Mouse (Mus musculus): ENCODE data around the gene Cript. TPM values are rescaled to one million over a fixed set of nuclear protein-coding genes. Genes with fewer than 3 reads are reported as not detected.

The Cript gene
- polyA plus RNA-seq, 1 experiment from 2014 or later: 105 TPM

- Histone ChIP-seq H3K27me3 (replicated peaks; ENCODE audit: control insufficient read depth, insufficient read depth, low read length) (no peaks in the 10 kb centered on the region), H3K27ac (ENCODE audit: low read depth, low read length) (no peak overlapping the region), H3K4me3 (ENCODE audit: low read depth, low read length) (no peak overlapping the region), H3K9me3 (ENCODE audit: control insufficient read depth, low read length) (no peaks in the 10 kb centered on the region), H3K4me1 (replicated peaks; ENCODE audit: control insufficient read depth, insufficient read depth, low read length) (no peaks in the 10 kb centered on the region), H3K9ac (ENCODE audit: low read depth, low read length) (no peak overlapping the region), H3K4me2 (no peak overlapping the region), H3K36me3 (ENCODE audit: control insufficient read depth, insufficient read depth, low read length) (peaks cover 2% of the 10 kb centered on the region; the same call in 1 of the 2 replicates)
- ATAC-seq (replicated peaks; ENCODE audit: low FRiP score) (no peak), DNase-seq (ENCODE audit: low spot score) (no peak)
- 85% methylated on average over 5 of the region's 5 CpGs for WGBS
Measured at GRCm38 (mm10) chr17:87038496-87038895, 13.1 kb downstream of the Cript start.

GRCm38 (mm10) chr17:87041739-87042138, 16.4 kb downstream of the Cript start:
- Histone ChIP-seq H3K27ac (ENCODE audit: low read depth, low read length) (no peak overlapping the region), H3K4me3 (ENCODE audit: low read depth, low read length) (no peak overlapping the region), H3K9me3 (ENCODE audit: control insufficient read depth, low read length) (no peaks in the 10 kb centered on the region), H3K27me3 (replicated peaks; ENCODE audit: control insufficient read depth, insufficient read depth, low read length) (no peaks in the 10 kb centered on the region; the same call in 1 of the 2 replicates), H3K4me2 (no peak overlapping the region), H3K9ac (ENCODE audit: low read depth, low read length) (no peak overlapping the region), H3K36me3 (ENCODE audit: control insufficient read depth, insufficient read depth, low read length) (no peaks in the 10 kb centered on the region), H3K4me1 (replicated peaks; ENCODE audit: control insufficient read depth, insufficient read depth, low read length) (no peaks in the 10 kb centered on the region)
- ATAC-seq (replicated peaks; ENCODE audit: low FRiP score) (no peak), DNase-seq (ENCODE audit: low spot score) (peak; percentile 24)
- WGBS: 65% methylated on average over 19 of the region's 19 CpGs

DNA sequence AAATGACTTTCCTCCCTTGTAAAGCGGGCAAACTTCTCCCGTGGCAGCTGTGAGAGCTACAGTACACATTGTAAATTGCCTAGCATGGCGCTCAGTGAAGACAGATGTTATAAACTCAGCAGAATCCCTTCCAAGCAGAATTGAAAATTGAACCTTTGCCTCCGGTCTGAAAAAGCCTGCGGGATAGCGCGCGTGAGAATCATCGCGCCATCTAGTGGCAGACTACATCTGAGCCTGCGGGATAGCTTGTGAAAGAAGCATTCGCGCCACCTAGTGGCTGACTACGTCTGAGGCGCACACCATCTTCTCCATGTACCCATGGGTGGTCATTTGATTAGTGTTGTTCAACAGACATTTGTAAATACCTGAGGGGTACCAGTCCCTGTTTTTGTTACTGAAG, 19.0 kb downstream of the Cript start:
- Histone ChIP-seq H3K9me3 (ENCODE audit: control insufficient read depth, low read length) (no peaks in the 10 kb centered on the region), H3K4me2 (no peak overlapping the region), H3K4me1 (replicated peaks; ENCODE audit: control insufficient read depth, insufficient read depth, low read length) (no peaks in the 10 kb centered on the region), H3K9ac (ENCODE audit: low read depth, low read length) (no peak overlapping the region), H3K27ac (ENCODE audit: low read depth, low read length) (no peak overlapping the region), H3K4me3 (ENCODE audit: low read depth, low read length) (no peak overlapping the region), H3K36me3 (ENCODE audit: control insufficient read depth, insufficient read depth, low read length) (no peaks in the 10 kb centered on the region), H3K27me3 (replicated peaks; ENCODE audit: control insufficient read depth, insufficient read depth, low read length) (no peaks in the 10 kb centered on the region; the same call in 1 of the 2 replicates)
- ATAC-seq (replicated peaks; ENCODE audit: low FRiP score) (peak; percentile 71; the same call in 1 of the 2 replicates), DNase-seq (ENCODE audit: low spot score) (peak; percentile 72)
- WGBS: 2% methylated on average over 15 of the region's 15 CpGs

DNA sequence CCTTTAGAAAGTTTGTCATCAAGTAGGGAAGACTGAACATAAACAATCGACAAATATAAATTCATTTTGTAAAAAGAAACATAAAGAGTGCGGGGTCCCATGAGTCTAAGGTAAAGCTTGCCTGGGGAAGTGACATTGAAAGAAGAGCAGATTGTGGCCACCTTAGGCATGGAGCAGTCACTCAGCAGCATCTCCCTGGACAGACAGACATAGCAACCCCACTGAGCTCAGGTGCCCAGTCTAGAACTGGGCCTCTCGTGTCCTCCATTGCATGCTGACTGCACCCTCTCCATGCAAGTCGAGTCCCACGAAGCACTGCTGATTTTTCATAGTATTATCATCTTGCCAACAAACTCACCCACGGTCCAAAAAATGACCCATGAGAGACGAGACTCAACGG, 19.4 kb downstream of the Cript start:
- Histone ChIP-seq H3K4me2 (no peak overlapping the region), H3K36me3 (ENCODE audit: control insufficient read depth, insufficient read depth, low read length) (no peaks in the 10 kb centered on the region), H3K9ac (ENCODE audit: low read depth, low read length) (no peak overlapping the region), H3K27ac (ENCODE audit: low read depth, low read length) (no peak overlapping the region), H3K4me1 (replicated peaks; ENCODE audit: control insufficient read depth, insufficient read depth, low read length) (no peaks in the 10 kb centered on the region), H3K9me3 (ENCODE audit: control insufficient read depth, low read length) (no peaks in the 10 kb centered on the region), H3K27me3 (replicated peaks; ENCODE audit: control insufficient read depth, insufficient read depth, low read length) (no peaks in the 10 kb centered on the region; the same call in 1 of the 2 replicates), H3K4me3 (ENCODE audit: low read depth, low read length) (no peak overlapping the region)
- no peak for ATAC-seq (replicated peaks; ENCODE audit: low FRiP score)
- peak; percentile 18 for DNase-seq (ENCODE audit: low spot score)
- WGBS: 74% methylated on average over 8 of the region's 8 CpGs

- no peak overlapping the region for H3K4me2 ChIP-seq
- H3K9ac ChIP-seq (ENCODE audit: low read depth, low read length): no peak overlapping the region
- no peak for ATAC-seq (replicated peaks; ENCODE audit: low FRiP score)
- 60% methylated on average over 5 of the region's 5 CpGs for WGBS
- no peaks in the 10 kb centered on the region; the same call in 1 of the 2 replicates for H3K27me3 ChIP-seq (replicated peaks; ENCODE audit: control insufficient read depth, insufficient read depth, low read length)
- no peaks in the 10 kb centered on the region for H3K4me1 ChIP-seq (replicated peaks; ENCODE audit: control insufficient read depth, insufficient read depth, low read length)
- H3K9me3 ChIP-seq (ENCODE audit: control insufficient read depth, low read length): no peaks in the 10 kb centered on the region
- H3K4me3 ChIP-seq (ENCODE audit: low read depth, low read length): no peak overlapping the region
- no peak for DNase-seq (ENCODE audit: low spot score)
- no peak overlapping the region for H3K27ac ChIP-seq (ENCODE audit: low read depth, low read length)
- H3K36me3 ChIP-seq (ENCODE audit: control insufficient read depth, insufficient read depth, low read length): no peaks in the 10 kb centered on the region
Measured at GRCm38 (mm10) chr17:87049696-87050095, 24.3 kb downstream of the Cript start.

GRCm38 (mm10) chr17:87050469-87051175, 25.3 kb downstream of the Cript start:
- no peak overlapping the region for H3K27ac ChIP-seq (ENCODE audit: low read depth, low read length)
- H3K9me3 ChIP-seq (ENCODE audit: control insufficient read depth, low read length): no peaks in the 10 kb centered on the region
- no peak for DNase-seq (ENCODE audit: low spot score)

DNA sequence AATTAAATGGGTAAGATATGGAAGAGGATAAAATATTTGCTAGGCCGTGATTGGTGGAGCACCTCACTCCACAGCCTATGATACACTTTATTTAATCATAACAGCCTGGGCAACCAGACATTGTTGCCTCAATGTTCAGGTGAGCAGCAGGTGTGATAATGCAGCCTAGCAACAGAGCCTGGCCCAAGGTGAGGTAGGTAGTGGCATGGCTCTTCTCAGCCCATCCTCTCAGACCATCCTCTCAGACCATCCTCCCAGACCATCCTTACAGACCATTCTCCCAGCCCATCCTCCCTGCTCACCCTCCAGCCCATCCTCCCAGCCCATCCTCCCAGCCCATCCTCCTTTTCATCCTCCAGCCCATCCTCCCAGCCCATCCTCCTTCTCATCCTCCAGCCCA, 26.3 kb downstream of the Cript start:
- ATAC-seq (replicated peaks; ENCODE audit: low FRiP score): no peak
- Histone ChIP-seq H3K27ac (ENCODE audit: low read depth, low read length) (no peak overlapping the region), H3K36me3 (ENCODE audit: control insufficient read depth, insufficient read depth, low read length) (no peaks in the 10 kb centered on the region), H3K4me3 (ENCODE audit: low read depth, low read length) (no peak overlapping the region), H3K4me1 (replicated peaks; ENCODE audit: control insufficient read depth, insufficient read depth, low read length) (no peaks in the 10 kb centered on the region), H3K27me3 (replicated peaks; ENCODE audit: control insufficient read depth, insufficient read depth, low read length) (no peaks in the 10 kb centered on the region), H3K9me3 (ENCODE audit: control insufficient read depth, low read length) (no peaks in the 10 kb centered on the region), H3K9ac (ENCODE audit: low read depth, low read length) (no peak overlapping the region), H3K4me2 (no peak overlapping the region)
- no peak for DNase-seq (ENCODE audit: low spot score)
- 90% methylated on average over 1 of the region's 1 CpGs for WGBS

More at GRCm38 (mm10) chr17:87050469-87051175, 25.3 kb downstream of the Cript start:
- H3K9ac ChIP-seq (ENCODE audit: low read depth, low read length): no peak overlapping the region
- no peaks in the 10 kb centered on the region for H3K36me3 ChIP-seq (ENCODE audit: control insufficient read depth, insufficient read depth, low read length)
- H3K27me3 ChIP-seq (replicated peaks; ENCODE audit: control insufficient read depth, insufficient read depth, low read length): no peaks in the 10 kb centered on the region; the same call in 1 of the 2 replicates
- no peaks in the 10 kb centered on the region for H3K4me1 ChIP-seq (replicated peaks; ENCODE audit: control insufficient read depth, insufficient read depth, low read length)
- no peak overlapping the region for H3K4me2 ChIP-seq
- 67% methylated on average over 9 of the region's 9 CpGs for WGBS
- no peak for ATAC-seq (replicated peaks; ENCODE audit: low FRiP score)
- no peak overlapping the region for H3K4me3 ChIP-seq (ENCODE audit: low read depth, low read length)

DNA sequence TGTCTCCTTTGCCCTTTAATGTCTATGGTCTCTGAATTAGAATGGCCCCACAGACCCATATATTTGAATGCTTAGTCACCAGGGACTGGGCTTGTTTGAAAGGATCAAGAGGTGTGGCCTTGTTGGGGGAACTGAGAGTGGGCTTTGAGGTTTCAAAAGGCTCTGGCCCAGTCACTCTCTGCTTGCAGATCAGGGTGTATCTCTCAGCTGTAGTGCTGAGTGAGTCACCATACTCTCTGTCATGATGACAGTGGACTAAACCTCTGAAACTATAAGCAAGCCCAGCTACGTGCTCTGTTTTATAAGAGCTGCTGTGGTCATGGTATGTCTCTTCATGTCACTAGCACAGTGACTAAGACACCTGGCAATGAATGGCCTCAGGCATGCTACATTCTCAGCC, 27.1 kb downstream of the Cript start:
- no peak overlapping the region for H3K9ac ChIP-seq (ENCODE audit: low read depth, low read length)
- no peak for DNase-seq (ENCODE audit: low spot score)
- no peaks in the 10 kb centered on the region for H3K9me3 ChIP-seq (ENCODE audit: control insufficient read depth, low read length)
- H3K27me3 ChIP-seq (replicated peaks; ENCODE audit: control insufficient read depth, insufficient read depth, low read length): no peaks in the 10 kb centered on the region
- no peak overlapping the region for H3K27ac ChIP-seq (ENCODE audit: low read depth, low read length)
- H3K4me2 ChIP-seq: no peak overlapping the region
- ATAC-seq (replicated peaks; ENCODE audit: low FRiP score): no peak
- no peaks in the 10 kb centered on the region for H3K4me1 ChIP-seq (replicated peaks; ENCODE audit: control insufficient read depth, insufficient read depth, low read length)
- H3K4me3 ChIP-seq (ENCODE audit: low read depth, low read length): no peak overlapping the region
- WGBS: 71% methylated on average over 1 of the region's 1 CpGs
- no peaks in the 10 kb centered on the region for H3K36me3 ChIP-seq (ENCODE audit: control insufficient read depth, insufficient read depth, low read length)

GRCm38 (mm10) chr17:87053921-87054320, 28.6 kb downstream of the Cript start:
- no peaks in the 10 kb centered on the region for H3K36me3 ChIP-seq (ENCODE audit: control insufficient read depth, insufficient read depth, low read length)
- DNase-seq (ENCODE audit: low spot score) (no peak), ATAC-seq (replicated peaks; ENCODE audit: low FRiP score) (no peak)
- 75% methylated on average over 5 of the region's 5 CpGs for WGBS
- H3K4me2 ChIP-seq: no peak overlapping the region
- no peaks in the 10 kb centered on the region for H3K9me3 ChIP-seq (ENCODE audit: control insufficient read depth, low read length)
- no peak overlapping the region for H3K27ac ChIP-seq (ENCODE audit: low read depth, low read length)
- no peak overlapping the region for H3K9ac ChIP-seq (ENCODE audit: low read depth, low read length)
- no peaks in the 10 kb centered on the region for H3K27me3 ChIP-seq (replicated peaks; ENCODE audit: control insufficient read depth, insufficient read depth, low read length)
- no peaks in the 10 kb centered on the region for H3K4me1 ChIP-seq (replicated peaks; ENCODE audit: control insufficient read depth, insufficient read depth, low read length)
- no peak overlapping the region for H3K4me3 ChIP-seq (ENCODE audit: low read depth, low read length)
